ENCODE assay signal across 8 mouse cellular contexts in genomic region chr4:46038892-46039751, GRCm38 (mm10). TPM values are rescaled to one million over a fixed set of nuclear protein-coding genes. Genes with fewer than 3 reads are reported as not detected.
DNase-seq lines count a peak whose midpoint lies in the region; ATAC-seq lines count a peak whose summit lies in the region.

TSS of gene Tmod1 (plus strand) at chr4:46038935.

- peak; percentile 62 for DNase-seq in ZHBTc4 (ENCODE audit: low read depth, low spot score)
- DNase-seq in cerebellum, adult 9-10 months = peak; percentile 85
- DNase-seq in frontal cortex, postnatal 36 days (ENCODE audit: low spot score in 2 of 2) = peak; percentile 62 to 63
- DNase-seq in layer of hippocampus, postnatal 14 days (ENCODE audit: low spot score in 2 of 2) = peak; percentile 37 to 39
- peak; percentile 77 for DNase-seq in lung, postnatal 10 days
- DNase-seq in retina, postnatal 1 day = peak; percentile 69
- peak; percentile 51 for DNase-seq in urinary bladder, postnatal 25 days (ENCODE audit: low spot score)

- peak within 1 kb of the TSS; percentile 57 for H3K4me3 ChIP-seq in hindbrain, embryonic 12.5 days

- H3K4me1 ChIP-seq in hindbrain, embryonic 12.5 days = peaks cover 20% of the 10 kb centered on the region

- peak; percentile 66; the same call in 1 of the 2 replicates for ATAC-seq in hindbrain, embryonic 12.5 days (ENCODE audit: low FRiP score)

- no peak within 1 kb of the TSS for H3K27ac ChIP-seq in hindbrain, embryonic 12.5 days

- peak within 1 kb of the TSS; percentile 98 for H3K4me2 ChIP-seq in hindbrain, embryonic 12.5 days (replicated peaks)

- no peaks in the 10 kb centered on the region for H3K36me3 ChIP-seq in hindbrain, embryonic 12.5 days

- H3K9me3 ChIP-seq in hindbrain, embryonic 12.5 days (replicated peaks) = no peaks in the 10 kb centered on the region

- peak within 1 kb of the TSS; percentile 64 for H3K9ac ChIP-seq in hindbrain, embryonic 12.5 days

- H3K27me3 ChIP-seq in hindbrain, embryonic 12.5 days = peaks cover 56% of the 10 kb centered on the region

- WGBS in hindbrain, embryonic 12.5 days = 1% methylated on average over 57 of the region's 72 CpGs

RNA-seq across cellular contexts. Expression of gene Tmod1, which starts in this region (rescaled TPM):
- 4.8 and 5.1 TPM in 2 replicates for polyA plus RNA-seq in hindbrain, embryonic 12.5 days (2016; fragmentation: Nextera tagmentation; extraction: Ambion mirVana)
- total RNA-seq in layer of hippocampus, postnatal 14 days (2021) = 10 to 100 TPM; 11.9 to 13.5 TPM
